Comparison of ENCODE assay signal across 9 mouse cellular contexts in genomic region chr6:54034471-54034870, GRCm38 (mm10). TPM values are rescaled to one million over a fixed set of nuclear protein-coding genes. Genes with fewer than 3 reads are reported as not detected.
DNase-seq lines count a peak whose midpoint lies in the region; ATAC-seq and TF ChIP-seq lines count a peak whose summit lies in the region.
"Had no signal": no experiment of that assay in that cellular context is flagged by ENCODE, and none has a peak within 500 bp of the region (broad histone marks: within the 10 kb centered on the region; RNA-seq: fewer than 3 reads in every experiment).

No protein-coding gene starts in this region.

- peak; percentile 61 for DNase-seq in ES-E14 (ENCODE audit: low read depth, low spot score)
- DNase-seq in cerebellum, adult 9-11 months: peak; percentile 39
- DNase-seq in gastrocnemius, adult 2 months: peak; percentile 70
- peak; percentile 79 to 80 for DNase-seq in left cerebral cortex, postnatal 14 days (ENCODE audit: low spot score in 2 of 2)
- DNase-seq in right cerebral cortex, postnatal 10 days (ENCODE audit: low spot score in 2 of 2): peak; percentile 80 to 83
- DNase-seq in urinary bladder, postnatal 25 days (ENCODE audit: low spot score): peak; percentile 62

- ATAC-seq in hindbrain, embryonic 16.5 days: peak; percentile 83
- peak; percentile 91 for ATAC-seq in megakaryocyte-erythroid progenitor cell, adult 5-6 weeks (replicated peaks; ENCODE audit: low FRiP score, low TSS enrichment, poor library complexity, severe bottlenecking)

- no peak overlapping the region for H3K27ac ChIP-seq in ES-E14 (ENCODE audit: insufficient read depth, low read depth, low read length, poor library complexity, severe bottlenecking)
- no peak overlapping the region for H3K27ac ChIP-seq in gastrocnemius, adult 2 months
- peak overlapping the region; percentile 20 for H3K27ac ChIP-seq in hindbrain, embryonic 16.5 days (ENCODE audit: low read depth, low read length)

- H3K4me1 ChIP-seq in ES-E14 (ENCODE audit: control insufficient read depth in 2 of 2, insufficient read depth in 2 of 2, low read length in 2 of 2, poor library complexity in 1 of 2): peaks cover 0 to 2% of the 10 kb centered on the region in 2 experiments; a peak in 1 of 4 replicates
- no peaks in the 10 kb centered on the region; the same call in none of the 2 replicates for H3K4me1 ChIP-seq in hindbrain, embryonic 16.5 days (ENCODE audit: control insufficient read depth, insufficient read depth, low read depth, low read length)

- peak overlapping the region; percentile 51 for H3K4me2 ChIP-seq in hindbrain, embryonic 16.5 days (ENCODE audit: low read length)

- WGBS in hindbrain, embryonic 16.5 days: 1% methylated on average over 9 of the region's 9 CpGs

- TF ChIP-seq CTCF in gastrocnemius, adult 2 months (IDR thresholded peaks at IDR 0.05): peak; percentile 75

- in situ Hi-C loops in ES-E14 (cut with MboI; ENCODE audit: low sequenced_read_pairs in 2 of 2, unreplicated experiment in 2 of 2): loop anchor here in 1 of 2 experiments (25.0 kb wide), 1 partner anchor 178 kb away; no protein-coding TSS in a partner anchor

- no peak overlapping the region for H3K4me3 ChIP-seq in ES-E14 (ENCODE audit: insufficient read depth in 1 of 2, low read depth in 1 of 2, low read length in 2 of 2, poor library complexity in 1 of 2, severe bottlenecking in 1 of 2)
- H3K4me3 ChIP-seq in gastrocnemius, adult 2 months: no peak overlapping the region; the same call in 1 of the 2 replicates
- H3K4me3 ChIP-seq in hindbrain, embryonic 16.5 days (ENCODE audit: low read length): peak overlapping the region; percentile 8; the same call in 1 of the 2 replicates

- no peak overlapping the region for H3K9ac ChIP-seq in ES-E14 (ENCODE audit: insufficient read depth, low read depth, low read length, poor library complexity, severe bottlenecking)
- H3K9ac ChIP-seq in hindbrain, embryonic 16.5 days (ENCODE audit: low read depth, low read length): peak overlapping the region; percentile 51

- no peaks in the 10 kb centered on the region for H3K36me3 ChIP-seq in ES-E14 (ENCODE audit: control insufficient read depth, insufficient read depth, low read length, poor library complexity, severe bottlenecking)
- no peaks in the 10 kb centered on the region for H3K36me3 ChIP-seq in hindbrain, embryonic 16.5 days (ENCODE audit: control insufficient read depth, insufficient read depth, low read length)

- no peaks in the 10 kb centered on the region for H3K9me3 ChIP-seq in ES-E14 (ENCODE audit: control insufficient read depth, insufficient read depth, low read depth, low read length)
- H3K9me3 ChIP-seq in hindbrain, embryonic 16.5 days (ENCODE audit: control insufficient read depth, low read length): no peaks in the 10 kb centered on the region

- H3K27me3 ChIP-seq in hindbrain, embryonic 16.5 days (replicated peaks; ENCODE audit: control insufficient read depth, insufficient read depth, low read length): no peaks in the 10 kb centered on the region

- intact Hi-C loops in gastrocnemius, adult 2 months (cut with DNase I): loop anchor here (2.0 kb wide), 2 partner anchors 130 to 194 kb away; no protein-coding TSS in a partner anchor
- intact Hi-C loops in left cerebral cortex, postnatal 14 days (cut with DNase I): loop anchor here (10.0 kb wide), 1 partner anchor 230 kb away; no protein-coding TSS in a partner anchor

TF ChIP-seq in ES-E14, 5 proteins besides CTCF, POLR2A, EP300 and RAD21:
- no peak for TF ChIP-seq CHD2 (IDR thresholded peaks at IDR 0.05; ENCODE audit: low read depth, low read length)
- TF ChIP-seq ZC3H11A (IDR thresholded peaks at IDR 0.05; ENCODE audit: borderline replicate concordance, low read depth, low read length): peak; percentile 74

RNA-seq across cellular contexts. Expression of gene Chn2, which starts 4.9 kb away (rescaled TPM):
- 5.8 and 7.1 TPM in 2 replicates for total RNA-seq in ES-E14 (2012; rRNA removed)
- 1 to 10 TPM; 1.0 to 1.3 TPM for total RNA-seq in gastrocnemius, adult 2 months (2021)
- 24.4 and 26.3 TPM in 2 replicates for polyA plus RNA-seq in hindbrain, embryonic 16.5 days (2015; fragmentation: Nextera tagmentation; extraction: Ambion mirVana)
- total RNA-seq in left cerebral cortex, postnatal 14 days (2021): 10 to 100 TPM; 45.0 to 51.2 TPM
- 4.5 and 5.1 TPM in 2 replicates for total RNA-seq in megakaryocyte-erythroid progenitor cell, adult 5-6 weeks (2014; fragmentation: Nextera tagmentation)
- 1.9 and 2.4 TPM in 2 replicates for total RNA-seq in megakaryocyte-erythroid progenitor cell, adult 5-6 weeks (2017)

RNA-seq across cellular contexts. Expression of gene Cpvl, which starts 56.0 kb away (rescaled TPM):
- 0.16 and 0.40 TPM in 2 replicates for total RNA-seq in ES-E14 (2012; rRNA removed)
- total RNA-seq in gastrocnemius, adult 2 months (2021): not detected
- polyA plus RNA-seq in hindbrain, embryonic 16.5 days (2015; fragmentation: Nextera tagmentation; extraction: Ambion mirVana): 0.24 TPM in 1 of 2 replicates, not detected in the other
- total RNA-seq in left cerebral cortex, postnatal 14 days (2021): not detected
- not detected in 2 replicates for total RNA-seq in megakaryocyte-erythroid progenitor cell, adult 5-6 weeks (2014; fragmentation: Nextera tagmentation)
- total RNA-seq in megakaryocyte-erythroid progenitor cell, adult 5-6 weeks (2017): 0.30 TPM in 1 of 2 replicates, not detected in the other
- total RNA-seq: gastrocnemius, adult 8-10 months had no signal
